Comparison of ENCODE assay signal across 32 mouse cellular contexts in genomic region chrX:159169200-159169599, GRCm38 (mm10).
"Had no signal": no experiment of that assay in that cellular context is flagged by ENCODE, and none has a peak within 500 bp of the region (broad histone marks: within the 10 kb centered on the region; RNA-seq: fewer than 3 reads in every experiment).

No protein-coding gene starts in this region.

- H3K9me3 ChIP-seq: limb, embryonic 10.5 days; limb, embryonic 12.5 days; limb, embryonic 13.5 days; limb, embryonic 15.5 days; liver, embryonic 12.5 days; liver, embryonic 13.5 days; liver, embryonic 15.5 days; lung, embryonic 15.5 days; megakaryocyte, embryonic 14.5 days; midbrain, embryonic 10.5 days; midbrain, embryonic 12.5 days; midbrain, embryonic 13.5 days; midbrain, embryonic 15.5 days; neural tube, embryonic 12.5 days had no signal

- H3K9ac ChIP-seq: limb, embryonic 12.5 days; limb, embryonic 13.5 days; limb, embryonic 15.5 days; liver, embryonic 12.5 days; liver, embryonic 13.5 days; liver, embryonic 14.5 days; liver, embryonic 15.5 days; liver, postnatal 0 days; lung, embryonic 14.5 days; lung, embryonic 15.5 days; midbrain, embryonic 12.5 days; midbrain, embryonic 13.5 days; midbrain, embryonic 15.5 days; neural tube, embryonic 12.5 days had no signal

- H3K4me2 ChIP-seq: limb, embryonic 12.5 days; limb, embryonic 13.5 days; limb, embryonic 15.5 days; liver, embryonic 11.5 days; liver, embryonic 12.5 days; liver, embryonic 13.5 days; liver, embryonic 15.5 days; lung, embryonic 14.5 days; lung, embryonic 15.5 days; midbrain, embryonic 11.5 days; midbrain, embryonic 12.5 days; midbrain, embryonic 13.5 days; midbrain, embryonic 15.5 days; neural tube, embryonic 12.5 days had no signal

- H3K27me3 ChIP-seq: limb, embryonic 15.5 days; liver, embryonic 12.5 days; liver, embryonic 13.5 days; liver, embryonic 15.5 days; lung, embryonic 15.5 days; midbrain, embryonic 12.5 days; midbrain, embryonic 13.5 days; midbrain, embryonic 15.5 days; neural tube, embryonic 12.5 days had no signal

- DNase-seq: left cerebral cortex, postnatal 4 days; liver; liver, embryonic 13.5 days; liver, postnatal 0 days; lung, adult 18-20 months; lung, adult 2 months; lung, embryonic 14.5 days; lung, postnatal 10 days; lung, postnatal 14 days; lung, postnatal 36 days; lung, postnatal 4 days; midbrain, embryonic 14.5 days had no signal

- ATAC-seq: liver, embryonic 12.5 days; liver, postnatal 0 days; lung, postnatal 0 days; midbrain, embryonic 13.5 days; midbrain, embryonic 15.5 days; midbrain, embryonic 16.5 days had no signal

- H3K4me1 ChIP-seq: limb, embryonic 10.5 days; limb, embryonic 12.5 days; limb, embryonic 13.5 days; limb, embryonic 15.5 days; liver, embryonic 12.5 days; liver, embryonic 13.5 days; liver, embryonic 15.5 days; lung, embryonic 15.5 days; megakaryocyte, embryonic 14.5 days; midbrain, embryonic 10.5 days; midbrain, embryonic 12.5 days; midbrain, embryonic 13.5 days; midbrain, embryonic 15.5 days; neural tube, embryonic 12.5 days had no signal

- H3K36me3 ChIP-seq: limb, embryonic 10.5 days; limb, embryonic 12.5 days; limb, embryonic 13.5 days; limb, embryonic 15.5 days; liver, embryonic 12.5 days; liver, embryonic 13.5 days; liver, embryonic 15.5 days; lung, embryonic 15.5 days; midbrain, embryonic 10.5 days; midbrain, embryonic 12.5 days; midbrain, embryonic 13.5 days; midbrain, embryonic 15.5 days; neural tube, embryonic 12.5 days had no signal

- H3K4me3 ChIP-seq: limb, embryonic 10.5 days; limb, embryonic 12.5 days; limb, embryonic 13.5 days; limb, embryonic 15.5 days; liver, embryonic 12.5 days; liver, embryonic 13.5 days; liver, embryonic 15.5 days; lung, embryonic 15.5 days; megakaryocyte, embryonic 14.5 days; midbrain, embryonic 10.5 days; midbrain, embryonic 12.5 days; midbrain, embryonic 13.5 days; midbrain, embryonic 15.5 days; myocyte; neural tube, embryonic 12.5 days had no signal

- H3K27ac ChIP-seq: limb, embryonic 10.5 days; limb, embryonic 12.5 days; limb, embryonic 13.5 days; limb, embryonic 15.5 days; liver, embryonic 12.5 days; liver, embryonic 13.5 days; liver, embryonic 14.5 days; liver, embryonic 15.5 days; lung, embryonic 15.5 days; macrophage; midbrain, embryonic 10.5 days; midbrain, embryonic 12.5 days; midbrain, embryonic 13.5 days; midbrain, embryonic 15.5 days; neural tube, embryonic 12.5 days had no signal
